Mouse (Mus musculus): Measurements from ENCODE around the gene Mlf2.
"Not testable (repeated sequence)": the region's sequence is repeated elsewhere in the genome, so short reads cannot be mapped to it uniquely, and the experiment has no call there.

Gene Mlf2

GRCm38 (mm10) chr6:124930754-124931524, at the start of gene Mlf2:
Gene Mlf2 (plus strand): TSS chr6:124931386.
- peak; percentile 99 for DNase-seq

- no peak for DNase-seq
These were observed 49.4 kb upstream of the Mlf2 start for GRCm38 (mm10) chr6:124881821-124882220.

GRCm38 (mm10) chr6:124883351-124883750, 47.8 kb upstream of the Mlf2 start:
- no peak for DNase-seq

GRCm38 (mm10) chr6:124884714-124885500, 46.3 kb upstream of the Mlf2 start:
- DNase-seq, result no peak

- no peak for DNase-seq
These were observed 45.2 kb upstream of the Mlf2 start for GRCm38 (mm10) chr6:124885956-124886381.

- no peak for DNase-seq
These were observed 43.2 kb upstream of the Mlf2 start, which contains the start of gene Cd4 for GRCm38 (mm10) chr6:124887986-124888385. Gene Cd4 (minus strand): TSS chr6:124888221.

GRCm38 (mm10) chr6:124888555-124889125, 42.5 kb upstream of the Mlf2 start:
- DNase-seq, result no peak

GRCm38 (mm10) chr6:124890997-124891396, 40.2 kb upstream of the Mlf2 start:
- DNase-seq, result no peak

- not testable (repeated sequence) for DNase-seq
These were observed 37.1 kb upstream of the Mlf2 start for GRCm38 (mm10) chr6:124894113-124894512.

- no peak for DNase-seq
These were observed 32.8 kb upstream of the Mlf2 start for GRCm38 (mm10) chr6:124898359-124898758.

- DNase-seq, result no peak
These were observed 31.0 kb upstream of the Mlf2 start for GRCm38 (mm10) chr6:124900056-124900800.

GRCm38 (mm10) chr6:124900801-124901480, 30.2 kb upstream of the Mlf2 start:
- DNase-seq, result peak; percentile 57 to 69

GRCm38 (mm10) chr6:124901851-124902250, 29.3 kb upstream of the Mlf2 start:
- DNase-seq, result no peak

GRCm38 (mm10) chr6:124903580-124904151, 27.5 kb upstream of the Mlf2 start:
- DNase-seq, result peak; percentile 95 to 97

GRCm38 (mm10) chr6:124904161-124904981, 26.8 kb upstream of the Mlf2 start:
- peak; percentile 80 to 84 for DNase-seq

- DNase-seq, result no peak
These were observed 26.0 kb upstream of the Mlf2 start for GRCm38 (mm10) chr6:124904991-124905860.

GRCm38 (mm10) chr6:124907767-124908166, 23.4 kb upstream of the Mlf2 start:
- no peak for DNase-seq

GRCm38 (mm10) chr6:124910032-124910431, 21.2 kb upstream of the Mlf2 start:
- no peak for DNase-seq

GRCm38 (mm10) chr6:124911533-124912218, 19.5 kb upstream of the Mlf2 start, which contains the start of gene Lag3:
Gene Lag3 (minus strand): TSS chr6:124911705.
- no peak for DNase-seq
